Mouse (Mus musculus) hindbrain, postnatal 0 days (tissue): ENCODE data around the gene Ttc23l. TPM values are rescaled to one million over a fixed set of nuclear protein-coding genes. Genes with fewer than 3 reads are reported as not detected.
A peak's percentile ranks its signal among the peaks of the same experiment; 100 is the strongest.

Experiments
- ATAC-seq: fragments of 200-750 bp; cut with Nextera tagmentation; 2 replicates; pipeline ENCODE4 v1.8.0; 2017; ENCODE audit warnings: mild to moderate bottlenecking, moderate TSS enrichment, moderate library complexity
- DNase-seq: peaks from one replicate; pipeline ENCODE4 v3.0.0-alpha.2; 2015; ENCODE audit warnings: low spot score
- H3K27ac ChIP-seq: fragments of 300-500 bp; sonication (generic); 2 replicates; pipeline ENCODE4 v1.5.1; 2014; ENCODE audit warnings: mild to moderate bottlenecking
- H3K27me3 ChIP-seq: fragments of 300-500 bp; sonication (generic); 2 replicates; pipeline ENCODE4 v1.6.1; 2014; ENCODE audit warnings: low read length, mixed read lengths; ENCODE audit not compliant: insufficient read depth
- H3K36me3 ChIP-seq: fragments of 300-500 bp; sonication (generic); 2 replicates; pipeline ENCODE4 v1.6.1; 2014; ENCODE audit warnings: low read length, mixed read lengths; ENCODE audit not compliant: insufficient read depth
- H3K4me1 ChIP-seq: fragments of 300-500 bp; sonication (generic); 2 replicates; pipeline ENCODE4 v1.6.1; 2014; ENCODE audit warnings: antibody characterized with exemption, low read length, mixed read lengths; ENCODE audit not compliant: insufficient read depth
- H3K4me2 ChIP-seq: fragments of 300-500 bp; sonication (generic); 2 replicates; pipeline ENCODE4 v1.6.1; 2014; ENCODE audit warnings: low read depth, mild to moderate bottlenecking, low read length, moderate library complexity, mixed read lengths
- H3K4me3 ChIP-seq: fragments of 300-500 bp; sonication (generic); 2 replicates; pipeline ENCODE4 v1.5.1; 2014; ENCODE audit warnings: low read length
- H3K9ac ChIP-seq: fragments of 300-500 bp; sonication (generic); replicated peaks from 2 replicates; pipeline ENCODE4 v1.6.1; 2014; ENCODE audit warnings: mild to moderate bottlenecking, low read length, moderate library complexity, mixed read lengths
- H3K9me3 ChIP-seq: fragments of 300-500 bp; sonication (generic); 2 replicates; pipeline ENCODE4 v1.6.1; 2016; ENCODE audit warnings: low read length, mixed read lengths
- CTCF ChIP-seq: IDR thresholded peaks from 2 replicates; pipeline ENCODE4 v1.5.1; 2016; ENCODE audit warnings: antibody characterized with exemption, control low read depth, low read depth
- WGBS: fragments of 180-500 bp; shearing (Covaris S2); extraction: QIAGEN DNeasy Blood & Tissue Kit; methylation state at CpG from one replicate; pipeline ENCODE4 v1.1.7; 2014; 5-methylcytosine and 5-hydroxymethylcytosine counted together
- polyA plus RNA-seq: library from polyadenylated mRNA; unstranded; fragments of >200 nt; fragmentation: Nextera tagmentation; extraction: Ambion mirVana; gene quantifications from 2 replicates; pipeline ENCODE4 v1.2.1, GENCODE M21; 2015
- total RNA-seq: library from RNA; depleted of rRNA; stranded (reverse); fragments of >200 nt; gene quantifications from 2 replicates; pipeline ENCODE4 v1.2.3, GENCODE M21; 2014

Ttc23l gene
- total and polyA plus RNA-seq, 2 experiments from 2014 or later = not detected

GRCm38 (mm10) chr15:10586565-10586964, 28.1 kb upstream of the Ttc23l start:
- ATAC-seq = no peak
- H3K27ac ChIP-seq = no peak overlapping the region
- no peaks in the 10 kb centered on the region for H3K27me3 ChIP-seq
- no peak overlapping the region for H3K4me3 ChIP-seq
- 91% methylated on average over 2 of the region's 2 CpGs for WGBS
- DNase-seq = no peak
- H3K9me3 ChIP-seq = no peaks in the 10 kb centered on the region
- H3K4me2 ChIP-seq = no peak overlapping the region
- H3K4me1 ChIP-seq = no peaks in the 10 kb centered on the region
- no peaks in the 10 kb centered on the region for H3K36me3 ChIP-seq
- H3K9ac ChIP-seq = no peak overlapping the region
- TF ChIP-seq CTCF = peak; percentile 37; the same call in 1 of the 2 replicates

- Histone ChIP-seq H3K27me3 (no peaks in the 10 kb centered on the region), H3K36me3 (no peaks in the 10 kb centered on the region), H3K9me3 (no peaks in the 10 kb centered on the region), H3K4me3 (no peak overlapping the region), H3K27ac (no peak overlapping the region), H3K4me2 (no peak overlapping the region), H3K4me1 (no peaks in the 10 kb centered on the region), H3K9ac (no peak overlapping the region)
- peak; percentile 75; the same call in 1 of the 2 replicates for ATAC-seq
- WGBS = 62% methylated on average over 10 of the region's 10 CpGs
- no peak for TF ChIP-seq CTCF
- peak; percentile 36 for DNase-seq
Measured at GRCm38 (mm10) chr15:10584359-10585187, 26.1 kb upstream of the Ttc23l start.

- no peak overlapping the region for H3K9ac ChIP-seq
- peak; percentile 80 for TF ChIP-seq CTCF
- H3K4me3 ChIP-seq = no peak overlapping the region
- ATAC-seq = peak; percentile 90
- H3K4me1 ChIP-seq = no peaks in the 10 kb centered on the region
- H3K36me3 ChIP-seq = no peaks in the 10 kb centered on the region
- no peaks in the 10 kb centered on the region for H3K27me3 ChIP-seq
- 51% methylated on average over 8 of the region's 8 CpGs for WGBS
- DNase-seq = peak; percentile 85
- H3K4me2 ChIP-seq = no peak overlapping the region
- no peak overlapping the region for H3K27ac ChIP-seq
- H3K9me3 ChIP-seq = no peaks in the 10 kb centered on the region
Measured at GRCm38 (mm10) chr15:10583408-10583807, 24.9 kb upstream of the Ttc23l start.

- Histone ChIP-seq H3K36me3 (no peaks in the 10 kb centered on the region; the same call in 1 of the 2 replicates), H3K27me3 (no peaks in the 10 kb centered on the region)
- WGBS = 85% methylated on average over 3 of the region's 3 CpGs
Measured at GRCm38 (mm10) chr15:10579159-10579558, 20.7 kb upstream of the Ttc23l start.

GRCm38 (mm10) chr15:10566486-10566885, 8.0 kb upstream of the Ttc23l start:
- TF ChIP-seq CTCF = no peak
- Histone ChIP-seq H3K9me3 (no peaks in the 10 kb centered on the region), H3K9ac (no peak overlapping the region)

More at GRCm38 (mm10) chr15:10579159-10579558, 20.7 kb upstream of the Ttc23l start:
- H3K4me3 ChIP-seq = no peak overlapping the region
- H3K9me3 ChIP-seq = no peaks in the 10 kb centered on the region
- TF ChIP-seq CTCF = no peak
- no peak overlapping the region for H3K27ac ChIP-seq
- H3K4me2 ChIP-seq = no peak overlapping the region
- ATAC-seq (no peak), DNase-seq (no peak)
- H3K4me1 ChIP-seq = no peaks in the 10 kb centered on the region
- H3K9ac ChIP-seq = no peak overlapping the region

GRCm38 (mm10) chr15:10564201-10564600, 5.7 kb upstream of the Ttc23l start:
- WGBS = 29% methylated on average over 1 of the region's 1 CpGs

More at GRCm38 (mm10) chr15:10566486-10566885, 8.0 kb upstream of the Ttc23l start:
- Histone ChIP-seq H3K27me3 (no peaks in the 10 kb centered on the region), H3K27ac (no peak overlapping the region), H3K4me3 (no peak overlapping the region), H3K4me1 (no peaks in the 10 kb centered on the region), H3K36me3 (no peaks in the 10 kb centered on the region), H3K4me2 (no peak overlapping the region)
- ATAC-seq = no peak
- WGBS = 78% methylated on average over 7 of the region's 7 CpGs
- DNase-seq = no peak

GRCm38 (mm10) chr15:10562281-10562680, 3.8 kb upstream of the Ttc23l start:
- ATAC-seq (no peak), DNase-seq (no peak)
- H3K9me3 ChIP-seq = no peaks in the 10 kb centered on the region

More at GRCm38 (mm10) chr15:10564201-10564600, 5.7 kb upstream of the Ttc23l start:
- H3K27ac ChIP-seq = no peak overlapping the region
- H3K4me2 ChIP-seq = no peak overlapping the region
- no peak overlapping the region for H3K9ac ChIP-seq
- DNase-seq = no peak
- H3K27me3 ChIP-seq = no peaks in the 10 kb centered on the region
- ATAC-seq = no peak
- H3K9me3 ChIP-seq = no peaks in the 10 kb centered on the region
- no peaks in the 10 kb centered on the region for H3K4me1 ChIP-seq
- TF ChIP-seq CTCF = no peak
- no peak overlapping the region for H3K4me3 ChIP-seq
- no peaks in the 10 kb centered on the region for H3K36me3 ChIP-seq

More at GRCm38 (mm10) chr15:10562281-10562680, 3.8 kb upstream of the Ttc23l start:
- no peak for TF ChIP-seq CTCF
- H3K4me2 ChIP-seq = no peak overlapping the region
- H3K4me3 ChIP-seq = no peak overlapping the region
- no peaks in the 10 kb centered on the region for H3K27me3 ChIP-seq
- H3K4me1 ChIP-seq = no peaks in the 10 kb centered on the region
- no peak overlapping the region for H3K9ac ChIP-seq
- H3K36me3 ChIP-seq = no peaks in the 10 kb centered on the region
- H3K27ac ChIP-seq = no peak overlapping the region
